Mouse (Mus musculus) stomach, embryonic 14.5 days (tissue): Measurements from ENCODE around the gene Ttpal. TPM values are rescaled to one million over a fixed set of nuclear protein-coding genes. Genes with fewer than 3 reads are reported as not detected.

Experiments used
- ATAC-seq: fragments of 200-750 bp; cut with Nextera tagmentation; 2 replicates; pipeline ENCODE4 v1.8.0; 2017; ENCODE audit warnings: low read depth, moderate TSS enrichment; ENCODE audit not compliant: insufficient number of reproducible peaks, insufficient read depth, low FRiP score
- H3K27ac ChIP-seq: fragments of 300-500 bp; sonication (generic); 2 replicates; pipeline ENCODE4 v1.5.1; 2014; ENCODE audit warnings: mild to moderate bottlenecking, low read length, moderate library complexity, mixed read lengths
- H3K27me3 ChIP-seq: fragments of 300-500 bp; sonication (generic); 2 replicates; pipeline ENCODE4 v1.6.1; 2014; ENCODE audit warnings: low read length, control low read depth, mixed read lengths; ENCODE audit not compliant: control insufficient read depth, insufficient read depth
- H3K36me3 ChIP-seq: fragments of 300-500 bp; sonication (generic); 2 replicates; pipeline ENCODE4 v1.6.1; 2014; ENCODE audit warnings: mild to moderate bottlenecking, control low read depth, low read length, moderate library complexity, mixed read lengths; ENCODE audit not compliant: control insufficient read depth, insufficient read depth
- H3K4me1 ChIP-seq: fragments of 300-500 bp; sonication (generic); 2 replicates; pipeline ENCODE4 v1.6.1; 2014; ENCODE audit warnings: low read length, control low read depth, mixed read lengths; ENCODE audit not compliant: control insufficient read depth, insufficient read depth
- H3K4me2 ChIP-seq: fragments of 300-500 bp; sonication (generic); replicated peaks from 2 replicates; pipeline ENCODE4 v1.6.1; 2014; ENCODE audit warnings: low read depth, low read length, control low read depth
- H3K4me3 ChIP-seq: fragments of 300-500 bp; sonication (generic); 2 replicates; pipeline ENCODE4 v1.5.1; 2014; ENCODE audit warnings: low read depth, low read length, control low read depth
- H3K9ac ChIP-seq: fragments of 300-500 bp; sonication (generic); replicated peaks from 2 replicates; pipeline ENCODE4 v1.6.1; 2014; ENCODE audit warnings: low read depth, mild to moderate bottlenecking, control low read depth, low read length, moderate library complexity, mixed read lengths
- H3K9me3 ChIP-seq: fragments of 300-500 bp; sonication (generic); 2 replicates; pipeline ENCODE4 v1.6.1; 2016; ENCODE audit warnings: low read depth, low read length, control low read depth; ENCODE audit not compliant: control insufficient read depth
- WGBS: fragments of 180-500 bp; shearing (Covaris S2); extraction: QIAGEN DNeasy Blood & Tissue Kit; methylation state at CpG from one replicate; pipeline ENCODE4 v1.1.7; 2014; 5-methylcytosine and 5-hydroxymethylcytosine counted together
- polyA plus RNA-seq: library from polyadenylated mRNA; unstranded; fragments of >200 nt; fragmentation: Nextera tagmentation; extraction: Ambion mirVana; gene quantifications from 2 replicates; pipeline ENCODE4 v1.2.1, GENCODE M21; 2014

Gene Ttpal
- polyA plus RNA-seq, 1 experiment from 2014 or later: 39.6 TPM

- Histone ChIP-seq H3K4me1 (peaks cover 7% of the 10 kb centered on the region; the same call in 1 of the 2 replicates), H3K9me3 (no peaks in the 10 kb centered on the region), H3K4me2 (no peak overlapping the region), H3K9ac (no peak overlapping the region), H3K4me3 (no peak overlapping the region), H3K27ac (no peak overlapping the region), H3K27me3 (no peaks in the 10 kb centered on the region), H3K36me3 (no peaks in the 10 kb centered on the region)
- ATAC-seq: no peak
- WGBS: 68% methylated on average over 3 of the region's 3 CpGs
Measured at GRCm38 (mm10) chr2:163663930-163664329, 61.8 kb downstream of the Ttpal start.

- Histone ChIP-seq H3K36me3 (no peaks in the 10 kb centered on the region), H3K9me3 (no peaks in the 10 kb centered on the region), H3K9ac (no peak overlapping the region), H3K27me3 (no peaks in the 10 kb centered on the region), H3K4me3 (no peak overlapping the region), H3K4me1 (no peaks in the 10 kb centered on the region), H3K27ac (no peak overlapping the region), H3K4me2 (no peak overlapping the region)
- no peak for ATAC-seq
- WGBS: 100% methylated on average over 1 of the region's 1 CpGs
Measured at GRCm38 (mm10) chr2:163667045-163667444, 64.9 kb downstream of the Ttpal start.

Other genes starting within 250 kb of the Ttpal start
- 6.5 and 6.7 TPM in 2 replicates for gene Jph2, start 204.3 kb upstream of the Ttpal start, polyA plus RNA-seq
- gene Oser1, start 177.6 kb upstream of the Ttpal start, polyA plus RNA-seq: 84.9 and 89.2 TPM in 2 replicates
- 5.3 and 8.4 TPM in 2 replicates for gene Gdap1l1, start 163.8 kb upstream of the Ttpal start, polyA plus RNA-seq
- gene Fitm2, start 129.7 kb upstream of the Ttpal start, polyA plus RNA-seq: 8.5 and 11.0 TPM in 2 replicates
- gene R3hdml, start 110.0 kb upstream of the Ttpal start, polyA plus RNA-seq: not detected in 2 replicates
- gene Hnf4a, start 95.5 kb upstream of the Ttpal start, polyA plus RNA-seq: 18.7 and 18.9 TPM in 2 replicates
- gene Serinc3, start 42.8 kb downstream of the Ttpal start, polyA plus RNA-seq: 46.2 and 52.7 TPM in 2 replicates
- 105 and 110 TPM in 2 replicates for gene Pkig, start 56.1 kb downstream of the Ttpal start, polyA plus RNA-seq
- 6.8 and 6.9 TPM in 2 replicates for gene Ada, start 147.9 kb downstream of the Ttpal start, polyA plus RNA-seq
- gene Ccn5, start 218.5 kb downstream of the Ttpal start, polyA plus RNA-seq: 0.14 and 0.52 TPM in 2 replicates